Mouse (Mus musculus) A20 (cell line): ENCODE measurements around the gene Trim63.
A peak's percentile ranks its signal among the peaks of the same experiment; 100 is the strongest.
"Not testable (repeated sequence)": the region's sequence is repeated elsewhere in the genome, so short reads cannot be mapped to it uniquely, and the experiment has no call there.

Source experiments
- DNase-seq: peaks from one replicate; pipeline ENCODE4 v3.0.0-alpha.2; 2011; ENCODE audit warnings: low read depth, low spot score

The Trim63 gene

DNA sequence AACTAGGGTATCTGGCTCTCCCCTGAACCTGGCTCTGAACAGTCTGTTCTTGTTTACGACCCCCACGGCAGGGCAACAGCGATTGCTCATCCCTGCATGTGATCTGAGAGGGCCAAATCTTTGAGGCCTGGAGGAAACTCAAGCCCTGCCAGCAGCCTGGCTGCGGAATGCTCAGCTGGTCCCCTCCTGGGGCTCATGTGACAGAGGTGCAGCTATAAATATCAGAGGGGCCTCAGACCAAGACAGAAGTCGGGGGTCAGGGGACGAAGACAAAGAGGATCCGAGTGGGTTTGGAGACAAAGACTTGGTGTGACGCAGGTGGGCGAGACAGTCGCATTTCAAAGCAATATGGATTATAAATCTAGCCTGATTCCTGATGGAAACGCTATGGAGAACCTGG lies at the start of gene Trim63:
Gene Trim63, plus strand, starts transcription at position 245 of the 400 bp plus-strand sequence.
- no peak for DNase-seq

GRCm38 (mm10) chr4:134265860-134266585 lies 48.9 kb upstream of the Trim63 start:
- no peak for DNase-seq

DNA sequence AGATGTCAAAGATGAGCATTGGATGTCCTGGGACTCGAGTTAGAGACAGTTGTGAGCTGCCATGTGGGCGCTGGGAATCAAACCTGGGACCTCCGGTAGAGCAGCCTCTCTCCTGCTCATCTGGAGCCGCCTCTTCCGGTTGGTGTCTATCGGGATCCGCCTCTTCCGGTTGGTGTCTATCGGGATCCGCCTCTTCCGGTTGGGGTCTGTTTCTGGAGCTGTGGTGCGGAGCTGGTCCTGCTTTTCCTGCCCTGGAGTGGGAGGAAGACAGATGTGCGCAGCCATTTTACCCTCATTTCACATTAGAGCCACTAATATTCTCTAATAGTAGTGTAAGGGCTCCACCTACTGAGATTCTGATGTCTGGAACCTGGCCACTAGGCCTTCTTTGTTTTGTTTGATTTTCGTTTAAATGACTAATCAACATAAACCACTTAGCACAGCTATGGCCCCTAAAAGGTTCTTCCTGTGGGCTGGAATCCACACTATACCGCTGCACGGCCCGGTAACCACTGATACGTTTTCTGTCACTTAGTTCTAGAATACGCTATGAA lies 46.7 kb upstream of the Trim63 start:
- DNase-seq = no peak

- peak; percentile 43 for DNase-seq
Measured at GRCm38 (mm10) chr4:134269622-134270021, 45.3 kb upstream of the Trim63 start.

- no peak for DNase-seq
Measured at GRCm38 (mm10) chr4:134271979-134272378, 42.9 kb upstream of the Trim63 start.

GRCm38 (mm10) chr4:134272731-134273416 lies 42.0 kb upstream of the Trim63 start:
- DNase-seq = no peak

DNA sequence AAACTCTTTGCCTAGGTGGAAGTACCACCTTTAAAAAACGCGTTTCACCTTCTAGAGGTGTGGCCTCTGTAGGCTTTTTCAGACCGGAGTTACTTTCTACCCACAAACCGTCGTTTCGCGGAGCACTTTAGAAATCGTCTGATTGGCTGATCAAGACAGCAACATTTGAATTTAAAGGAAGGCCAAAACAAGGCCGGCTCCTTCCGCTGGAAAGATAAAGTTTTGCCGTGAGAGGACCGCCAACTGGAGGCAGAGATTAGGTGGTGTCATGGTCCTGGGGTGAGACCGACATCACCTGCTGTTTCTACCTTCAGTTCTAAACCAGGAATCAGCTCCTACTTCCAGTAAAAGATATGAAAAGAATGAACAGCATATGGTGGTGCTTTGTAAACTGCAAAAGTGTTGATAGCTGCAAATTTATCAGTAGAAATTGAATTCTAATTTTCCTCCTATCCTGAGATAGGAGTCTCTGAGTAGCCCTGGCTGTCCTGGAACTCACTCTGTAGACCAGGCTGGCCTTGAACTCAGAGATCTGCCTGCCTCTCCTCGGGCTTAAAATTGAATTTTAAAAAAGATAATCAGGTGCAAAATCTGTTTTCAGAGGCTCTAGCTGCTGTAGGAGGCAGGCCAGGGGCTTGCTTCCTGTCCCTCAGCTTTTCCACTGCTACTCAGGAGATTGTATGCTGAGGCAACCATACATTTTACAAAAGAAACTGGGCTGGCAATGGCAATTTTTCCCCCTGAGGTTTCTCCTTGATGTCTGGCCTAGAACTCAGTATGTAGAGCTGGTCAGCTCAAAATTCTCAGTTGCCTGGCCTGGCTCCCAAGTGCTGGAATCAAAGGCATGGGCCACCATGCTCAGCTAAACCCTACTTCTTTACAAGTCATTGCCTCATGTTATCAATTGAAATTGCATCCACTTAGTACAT lies 41.2 kb upstream of the Trim63 start:
- peak; percentile 91 for DNase-seq

- DNase-seq = no peak
Measured at GRCm38 (mm10) chr4:134284942-134285341, 30.0 kb upstream of the Trim63 start.

DNA sequence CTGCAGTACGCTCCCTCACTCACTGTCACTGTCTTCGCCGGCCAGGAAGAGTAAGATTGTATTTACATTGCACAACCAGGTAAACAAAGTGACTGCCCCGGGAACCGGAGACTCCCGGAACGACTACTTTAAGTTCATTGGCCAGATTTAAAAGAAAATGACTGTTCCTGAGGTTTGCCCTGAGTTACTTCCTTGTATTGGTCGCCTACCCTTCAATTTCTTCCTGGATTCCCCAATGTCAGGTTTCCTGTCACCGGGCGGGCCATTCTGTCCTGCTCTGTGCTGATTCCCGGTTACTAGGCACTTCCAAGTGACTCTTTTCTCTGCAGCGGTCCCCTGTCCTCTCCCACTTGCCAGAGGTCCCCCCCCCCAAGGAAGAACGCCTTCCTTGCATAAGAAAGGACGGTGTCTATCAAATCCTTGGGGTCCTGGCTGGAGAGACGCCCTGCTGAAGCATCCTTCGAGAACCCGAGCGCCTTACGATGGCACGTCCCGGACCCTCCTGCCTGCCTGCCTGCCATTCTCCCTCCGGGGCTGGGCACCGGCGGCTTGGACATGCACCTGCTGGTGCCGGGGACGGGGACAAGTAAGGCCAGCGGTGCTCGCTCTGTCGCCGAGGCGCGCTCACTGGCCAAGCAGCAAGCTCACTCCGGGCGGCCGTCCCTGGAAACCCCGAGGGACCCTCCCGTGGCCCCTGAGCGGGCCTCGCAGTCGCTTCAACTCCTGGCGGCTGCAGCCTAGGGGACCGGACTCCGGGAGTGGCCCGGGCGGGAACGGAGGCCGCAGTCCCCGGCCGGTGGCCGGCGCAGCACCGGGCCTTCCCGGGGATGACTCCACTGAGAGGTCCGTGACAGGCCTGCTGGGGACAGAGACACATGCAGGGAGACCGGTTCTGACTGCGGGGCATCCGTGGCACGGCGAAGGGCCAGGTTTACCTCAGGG lies 28.4 kb upstream of the Trim63 start:
- no peak for DNase-seq

DNA sequence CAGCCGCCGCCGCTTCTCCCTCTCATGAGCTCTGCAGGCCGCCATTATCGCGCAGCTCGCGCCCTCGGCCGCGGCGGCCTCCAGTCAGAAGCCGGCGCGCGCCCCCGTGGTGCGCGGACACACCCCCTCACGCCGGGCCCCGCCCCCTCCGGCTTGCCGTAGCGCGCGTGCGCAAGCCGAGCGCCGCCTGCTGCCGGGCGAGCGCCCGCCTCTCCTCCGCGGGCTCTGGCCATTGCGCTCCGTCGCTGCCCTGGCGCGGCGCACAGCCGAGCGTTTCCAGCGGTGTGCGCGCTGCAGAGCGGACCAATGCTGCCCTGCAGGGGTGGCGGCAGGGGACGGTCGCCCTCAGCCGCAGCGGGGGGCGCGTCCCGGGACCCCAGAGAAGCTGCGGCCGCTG lies 27.8 kb upstream of the Trim63 start:
- peak; percentile 95 for DNase-seq

DNA sequence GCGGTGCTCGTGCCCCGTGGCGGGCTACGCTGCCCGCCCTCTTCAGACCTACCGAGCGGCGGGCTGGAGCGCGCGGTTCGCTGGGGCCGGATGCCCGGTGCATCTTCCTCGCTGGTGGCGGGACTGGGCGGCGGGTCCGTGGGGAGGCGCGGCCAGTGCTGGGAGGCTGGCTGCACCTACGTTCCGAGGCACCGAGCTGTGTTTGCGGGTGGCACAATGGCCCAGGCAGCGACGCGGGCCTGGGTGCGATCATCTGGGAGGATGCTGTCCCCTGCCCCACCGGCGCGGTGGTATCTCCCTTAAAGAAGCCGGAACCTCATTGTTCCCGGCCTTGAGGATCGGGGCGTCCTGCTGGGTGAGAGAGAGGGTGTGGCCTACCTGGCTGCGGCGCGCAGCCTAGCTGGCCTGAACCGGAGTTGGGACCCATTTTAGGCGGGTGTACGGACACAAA lies 27.3 kb upstream of the Trim63 start, which contains the start of gene Pdik1l:
Gene Pdik1l, minus strand, starts transcription at position 321 of the 451 bp plus-strand sequence.
- DNase-seq = peak; percentile 94

DNA sequence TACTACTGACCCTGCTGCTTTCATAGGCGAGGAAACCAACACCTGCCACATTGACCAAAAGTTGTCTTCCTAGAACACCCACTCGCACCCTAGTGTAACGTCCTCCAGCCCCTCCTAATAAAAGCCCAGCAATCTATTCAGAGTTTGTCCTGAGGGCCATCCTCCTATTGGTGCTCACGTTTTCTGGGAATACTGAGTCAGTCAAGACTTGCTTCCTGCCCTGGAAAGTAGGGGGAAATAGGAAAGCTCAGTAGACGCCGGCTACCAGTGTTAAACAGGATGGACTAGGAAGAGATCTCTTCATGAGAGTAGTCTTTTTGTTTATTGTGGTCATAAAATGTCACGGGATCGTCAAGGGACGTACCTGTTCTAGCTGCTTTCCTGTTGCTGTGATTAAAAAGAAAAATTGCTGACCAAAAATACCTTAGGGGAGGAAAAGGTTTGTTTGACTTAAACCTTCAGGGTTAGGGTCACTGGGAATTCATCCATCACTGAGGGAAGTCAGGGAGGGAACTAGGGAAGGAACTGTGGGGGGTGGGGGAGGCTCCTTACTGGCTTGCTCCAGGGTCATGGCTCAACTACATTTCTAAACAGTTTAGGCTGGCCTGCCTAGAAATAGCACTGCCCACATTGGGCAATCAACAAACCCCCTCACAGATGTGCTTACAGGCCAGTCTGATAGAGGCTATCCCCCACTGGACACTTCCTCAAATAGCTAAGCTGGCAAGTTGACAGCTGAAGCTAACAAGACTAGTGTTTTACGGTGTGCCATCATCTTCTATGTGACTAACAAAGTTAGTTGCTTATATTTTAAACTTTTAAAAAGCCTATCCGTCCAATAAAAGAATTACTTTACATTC lies 26.3 kb upstream of the Trim63 start:
- peak; percentile 29 for DNase-seq

- DNase-seq = peak; percentile 75
Measured at GRCm38 (mm10) chr4:134292067-134292466, 22.9 kb upstream of the Trim63 start.

GRCm38 (mm10) chr4:134293061-134293691 lies 21.7 kb upstream of the Trim63 start:
- no peak for DNase-seq

GRCm38 (mm10) chr4:134293692-134294163 lies 21.2 kb upstream of the Trim63 start:
- no peak for DNase-seq

DNA sequence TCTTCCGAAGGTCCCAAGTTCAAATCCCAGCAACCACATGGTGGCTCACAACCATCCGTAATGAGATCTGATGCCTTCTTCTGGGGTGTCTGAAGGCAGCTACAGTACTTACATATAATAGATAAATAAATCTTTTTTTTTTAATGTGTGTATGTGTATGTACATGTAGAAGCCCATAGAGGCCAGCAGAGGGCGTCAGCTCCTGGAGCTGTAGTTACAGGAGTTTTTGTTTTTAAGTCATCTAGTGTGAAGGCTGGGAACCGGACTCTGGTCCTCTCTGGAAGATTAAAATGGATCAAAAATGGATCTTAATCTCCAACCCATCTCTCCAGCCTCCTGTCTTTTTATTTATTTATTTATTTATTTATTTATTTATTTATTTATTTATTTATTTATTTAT lies 18.8 kb upstream of the Trim63 start:
- not testable (repeated sequence) for DNase-seq

DNA sequence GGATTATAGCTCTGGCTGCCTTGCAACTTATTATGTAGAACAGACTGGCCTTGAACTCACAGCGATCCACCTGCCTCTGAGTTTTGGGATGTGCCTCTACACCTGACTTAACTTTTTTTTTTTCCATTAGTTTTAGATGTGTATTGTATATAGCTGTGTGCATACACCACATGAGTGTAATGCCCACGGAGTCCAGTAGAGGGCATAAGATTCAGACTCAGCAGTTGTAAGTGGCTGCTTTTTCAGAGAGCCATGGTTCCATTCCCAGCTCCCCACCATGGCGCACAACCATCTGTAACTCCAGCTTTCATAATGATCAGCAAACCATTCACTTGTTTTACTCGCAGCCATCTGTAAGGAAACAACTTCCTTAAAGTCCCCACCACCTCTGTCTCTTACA lies 18.4 kb upstream of the Trim63 start:
- DNase-seq = peak; percentile 33

- DNase-seq = no peak
Measured at GRCm38 (mm10) chr4:134297369-134297768, 17.6 kb upstream of the Trim63 start.
